8 mouse cellular contexts compared by ENCODE assay signal in genomic region chr13:91372130-91372875, GRCm38 (mm10).
DNase-seq lines count a peak whose midpoint lies in the region; ATAC-seq and TF ChIP-seq lines count a peak whose summit lies in the region.

No protein-coding gene starts in this region.

- no peaks in the 10 kb centered on the region for H3K9me3 ChIP-seq in limb, embryonic 10.5 days (replicated peaks)
- H3K9me3 ChIP-seq in midbrain, embryonic 15.5 days, result no peaks in the 10 kb centered on the region

- H3K9ac ChIP-seq in midbrain, embryonic 15.5 days, result no peak overlapping the region

- H3K4me1 ChIP-seq in kidney, adult 2 months (ENCODE audit: control insufficient read depth, insufficient read depth, low read length), result peaks cover 16% of the 10 kb centered on the region
- H3K4me1 ChIP-seq in cerebellum, adult 2 months (ENCODE audit: control insufficient read depth, insufficient read depth, low read length), result peaks cover 5% of the 10 kb centered on the region
- peaks cover 74% of the 10 kb centered on the region for H3K4me1 ChIP-seq in limb, embryonic 10.5 days
- peaks cover 57% of the 10 kb centered on the region for H3K4me1 ChIP-seq in midbrain, embryonic 15.5 days

- 78% methylated on average over 11 of the region's 11 CpGs for WGBS in kidney, adult 2 months
- 19% methylated on average over 11 of the region's 11 CpGs for WGBS in cerebellum, adult 2 months
- WGBS in limb, embryonic 10.5 days, result 71% methylated on average over 11 of the region's 11 CpGs
- 67% methylated on average over 11 of the region's 11 CpGs for WGBS in midbrain, embryonic 15.5 days

- TF ChIP-seq CTCF in kidney, adult 2 months (conservative IDR thresholded peaks at IDR 0.05; ENCODE audit: insufficient read depth, insufficient read length, low read depth, low read length), result no peak
- no peak for TF ChIP-seq CTCF in cerebellum, adult 2 months (IDR thresholded peaks at IDR 0.05; ENCODE audit: borderline replicate concordance, insufficient read depth, low read depth, low read length)

- H3K4me3 ChIP-seq in kidney, adult 2 months (ENCODE audit: insufficient read depth, low read depth, low read length), result no peak overlapping the region
- no peak overlapping the region for H3K4me3 ChIP-seq in cerebellum, adult 2 months (replicated peaks; ENCODE audit: insufficient read depth, low read depth, low read length)
- H3K4me3 ChIP-seq in limb, embryonic 10.5 days, result no peak overlapping the region
- H3K4me3 ChIP-seq in midbrain, embryonic 15.5 days, result no peak overlapping the region

- no peaks in the 10 kb centered on the region for H3K36me3 ChIP-seq in kidney, adult 2 months (ENCODE audit: control insufficient read depth, insufficient read depth, low read length)
- no peaks in the 10 kb centered on the region for H3K36me3 ChIP-seq in limb, embryonic 10.5 days
- H3K36me3 ChIP-seq in midbrain, embryonic 15.5 days (replicated peaks), result no peaks in the 10 kb centered on the region

- no peak for ATAC-seq in midbrain, embryonic 15.5 days (replicated peaks)

- peak; percentile 19 for DNase-seq in kidney, adult 2 months
- DNase-seq in kidney, adult 18-20 months, result no peak
- peak; percentile 62 to 78 for DNase-seq in cerebellum, adult 2 months
- peak; percentile 63 for DNase-seq in gastrocnemius, postnatal 25 days
- DNase-seq in limb, embryonic 10.5 days (ENCODE audit: low spot score), result peak; percentile 28
- no peak for DNase-seq in ovary, adult 18-20 months (ENCODE audit: low spot score)
- DNase-seq in kidney, postnatal 36 days, result no peak

- no peak for TF ChIP-seq POLR2A in kidney, adult 2 months (IDR thresholded peaks at IDR 0.05; ENCODE audit: low read depth, low read length)
- no peak for TF ChIP-seq POLR2A in cerebellum, adult 2 months (IDR thresholded peaks at IDR 0.05; ENCODE audit: borderline replicate concordance, insufficient read depth, low read length)

- H3K27me3 ChIP-seq in kidney, adult 2 months (replicated peaks; ENCODE audit: control insufficient read depth, insufficient read depth, low read length), result no peaks in the 10 kb centered on the region
- no peaks in the 10 kb centered on the region for H3K27me3 ChIP-seq in cerebellum, adult 2 months (ENCODE audit: control insufficient read depth, insufficient read depth, low read length)
- H3K27me3 ChIP-seq in limb, embryonic 10.5 days (ENCODE audit: low read depth, poor library complexity, severe bottlenecking), result no peaks in the 10 kb centered on the region
- no peaks in the 10 kb centered on the region for H3K27me3 ChIP-seq in midbrain, embryonic 15.5 days (replicated peaks)

- H3K27ac ChIP-seq in kidney, adult 2 months (ENCODE audit: insufficient read depth, low read depth, low read length), result no peak overlapping the region; the same call in 1 of the 2 replicates
- peak overlapping the region; percentile 20; the same call in 1 of the 2 replicates for H3K27ac ChIP-seq in cerebellum, adult 2 months (ENCODE audit: insufficient read depth, low read length)
- H3K27ac ChIP-seq in limb, embryonic 10.5 days, result peak overlapping the region; percentile 99
- H3K27ac ChIP-seq in midbrain, embryonic 15.5 days, result peak overlapping the region; percentile 97

- no peak overlapping the region for H3K4me2 ChIP-seq in midbrain, embryonic 15.5 days

Comparison
In these comparisons a context has a peak if more than half of its experiments do, and no peak if none do; other contexts are left out.
1. DNase-seq: peak in kidney, adult 2 months (single experiment), cerebellum, adult 2 months (2 of 2), gastrocnemius, postnatal 25 days (single experiment) and limb, embryonic 10.5 days (single experiment); none in kidney, adult 18-20 months (single experiment), ovary, adult 18-20 months (single experiment) and kidney, postnatal 36 days (0 of 2).